Mouse (Mus musculus) lung, postnatal 0 days (tissue): ENCODE measurements around the gene Nsmce1. TPM values are rescaled to one million over a fixed set of nuclear protein-coding genes. Genes with fewer than 3 reads are reported as not detected.

Experiments used
- ATAC-seq: fragments of 200-750 bp; cut with Nextera tagmentation; 2 replicates; pipeline ENCODE4 v1.8.0; 2017; ENCODE audit warnings: moderate library complexity
- DNase-seq: peaks from one replicate; pipeline ENCODE4 v3.0.0-alpha.2; 2016; ENCODE audit warnings: low spot score
- H3K27ac ChIP-seq: fragments of 300-500 bp; sonication (generic); 2 replicates; pipeline ENCODE4 v1.5.1; 2014; ENCODE audit warnings: antibody characterized with exemption, mild to moderate bottlenecking, low read length, mixed read lengths
- H3K27me3 ChIP-seq: fragments of 300-500 bp; sonication (generic); replicated peaks from 2 replicates; pipeline ENCODE4 v1.6.1; 2014; ENCODE audit warnings: low read length, mixed read lengths; ENCODE audit not compliant: insufficient read depth
- H3K36me3 ChIP-seq: fragments of 300-500 bp; sonication (generic); 2 replicates; pipeline ENCODE4 v1.6.1; 2014; ENCODE audit warnings: low read length, mixed read lengths; ENCODE audit not compliant: insufficient read depth
- H3K4me1 ChIP-seq: fragments of 300-500 bp; sonication (generic); 2 replicates; pipeline ENCODE4 v1.6.1; 2014; ENCODE audit warnings: antibody characterized with exemption, low read depth, low read length, mixed read lengths; ENCODE audit not compliant: insufficient read depth
- H3K4me2 ChIP-seq: fragments of 300-500 bp; sonication (generic); replicated peaks from 2 replicates; pipeline ENCODE4 v1.6.1; 2014; ENCODE audit warnings: low read depth, mild to moderate bottlenecking, low read length, moderate library complexity, mixed read lengths
- H3K4me3 ChIP-seq: fragments of 300-500 bp; sonication (generic); 2 replicates; pipeline ENCODE4 v1.5.1; 2014; ENCODE audit warnings: low read depth, low read length
- H3K9ac ChIP-seq: fragments of 300-500 bp; sonication (generic); replicated peaks from 2 replicates; pipeline ENCODE4 v1.6.1; 2014; ENCODE audit warnings: low read depth, mild to moderate bottlenecking
- H3K9me3 ChIP-seq: fragments of 300-500 bp; sonication (generic); 2 replicates; pipeline ENCODE4 v1.6.1; 2016; ENCODE audit warnings: low read length, mixed read lengths
- CTCF ChIP-seq: IDR thresholded peaks from 2 replicates; pipeline ENCODE4 v1.5.1; 2016; ENCODE audit warnings: antibody characterized with exemption, mild to moderate bottlenecking
- EP300 ChIP-seq: IDR thresholded peaks from 2 replicates; pipeline ENCODE4 v1.6.1; 2016; ENCODE audit warnings: antibody characterized with exemption, mild to moderate bottlenecking, control low read depth
- WGBS: fragments of 180-500 bp; shearing (Covaris S2); extraction: QIAGEN DNeasy Blood & Tissue Kit; methylation state at CpG from one replicate; pipeline ENCODE4 v1.1.7; 2014; 5-methylcytosine and 5-hydroxymethylcytosine counted together
- polyA plus RNA-seq: library from polyadenylated mRNA; unstranded; fragments of >200 nt; fragmentation: Nextera tagmentation; extraction: Ambion mirVana; gene quantifications from 2 replicates; pipeline ENCODE4 v1.2.1, GENCODE M21; 2015

Gene Nsmce1
- polyA plus RNA-seq: 94.0 and 94.2 TPM in 2 replicates

- Histone ChIP-seq H3K4me3 (peak within 1 kb of the TSS; percentile 57), H3K9ac (peak within 1 kb of the TSS; percentile 61), H3K27ac (peak within 1 kb of the TSS; percentile 87), H3K4me2 (peak within 1 kb of the TSS; percentile 71), H3K36me3 (no peaks in the 10 kb centered on the region), H3K4me1 (peaks cover 15% of the 10 kb centered on the region), H3K27me3 (no peaks in the 10 kb centered on the region), H3K9me3 (no peaks in the 10 kb centered on the region)
- ATAC-seq (peak; percentile 99), DNase-seq (peak; percentile 98)
- peak; percentile 61 for TF ChIP-seq CTCF
- TF ChIP-seq EP300: 0 out of 2 replicates have a peak, but pooled peaks have one; percentile 53
- under 1% methylated on average over 55 of the region's 56 CpGs for WGBS
Observed at GRCm38 (mm10) chr7:125490947-125491735, at the start of gene Nsmce1. TSS of gene Nsmce1 (minus strand) at chr7:125491596.

DNA sequence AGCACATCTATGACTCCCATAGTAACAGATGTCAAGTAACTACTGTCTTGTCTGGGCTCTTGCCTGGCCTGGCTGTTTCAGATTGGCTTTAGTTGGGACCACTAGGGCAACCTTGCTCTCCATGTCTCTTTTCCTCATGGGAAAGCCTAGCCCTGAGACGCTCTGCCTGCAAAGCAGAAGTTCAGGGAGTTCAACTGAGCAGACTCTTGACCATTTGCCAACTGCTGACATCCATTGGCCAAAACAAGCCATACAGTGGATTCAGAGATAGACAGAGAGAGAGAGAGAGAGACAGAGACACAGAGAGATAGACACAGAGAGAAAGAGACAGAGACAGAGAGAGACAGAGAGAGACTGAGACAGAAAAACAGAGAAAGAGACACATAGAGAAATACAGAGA is 49.6 kb upstream of the Nsmce1 start:
- ATAC-seq (no peak), DNase-seq (no peak)
- Histone ChIP-seq H3K9ac (no peak overlapping the region), H3K4me3 (no peak overlapping the region), H3K27me3 (no peaks in the 10 kb centered on the region), H3K4me2 (no peak overlapping the region), H3K4me1 (no peaks in the 10 kb centered on the region), H3K9me3 (no peaks in the 10 kb centered on the region), H3K27ac (no peak overlapping the region), H3K36me3 (no peaks in the 10 kb centered on the region)
- 50% methylated on average over 1 of the region's 1 CpGs for WGBS
- TF ChIP-seq CTCF (no peak), EP300 (no peak)

- 59% methylated on average over 3 of the region's 3 CpGs for WGBS
Observed at GRCm38 (mm10) chr7:125539351-125539750, 48.0 kb upstream of the Nsmce1 start.

DNA sequence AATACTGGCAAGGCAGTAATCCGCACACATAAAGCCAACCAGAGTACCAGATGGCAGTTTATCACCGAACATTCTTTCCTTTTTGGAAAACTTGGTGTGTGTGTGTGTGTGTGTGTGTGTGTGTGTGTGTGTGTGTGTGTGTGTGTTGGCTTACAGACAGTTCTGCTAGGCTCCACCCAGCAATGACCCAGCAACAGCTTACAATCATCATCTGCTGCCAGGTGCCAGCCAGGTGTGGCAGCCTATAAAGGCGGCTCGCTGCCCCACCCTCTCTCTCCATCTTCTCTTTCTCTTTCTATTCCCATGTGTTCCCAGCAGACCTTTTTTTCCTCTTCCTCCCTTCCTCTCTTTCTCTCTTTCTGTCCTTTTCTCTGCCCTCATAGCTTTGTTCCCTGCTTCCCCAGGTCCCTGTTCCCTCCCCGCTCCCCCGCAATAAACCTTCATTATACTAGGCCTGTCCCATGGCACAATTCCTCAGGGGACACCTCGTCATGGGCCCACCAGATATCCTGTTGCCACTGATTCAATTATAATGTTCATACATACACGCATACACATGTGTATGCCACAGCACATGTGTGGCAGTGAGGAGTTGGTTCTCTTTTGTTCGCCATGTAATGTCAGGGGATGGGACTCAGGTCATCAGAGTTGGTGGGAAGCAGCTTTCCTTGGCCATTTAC is 36.6 kb upstream of the Nsmce1 start:
- WGBS: 87% methylated on average over 9 of the region's 9 CpGs
- Histone ChIP-seq H3K36me3 (no peaks in the 10 kb centered on the region), H3K4me2 (no peak overlapping the region), H3K4me3 (no peak overlapping the region), H3K9me3 (no peaks in the 10 kb centered on the region), H3K9ac (no peak overlapping the region), H3K27me3 (no peaks in the 10 kb centered on the region), H3K4me1 (no peaks in the 10 kb centered on the region), H3K27ac (no peak overlapping the region)
- DNase-seq: no peak
- no peak for ATAC-seq
- TF ChIP-seq EP300 (no peak), CTCF (no peak)

More at GRCm38 (mm10) chr7:125539351-125539750, 48.0 kb upstream of the Nsmce1 start:
- DNase-seq (peak; percentile 62), ATAC-seq (peak; percentile 75)
- H3K9me3 ChIP-seq: no peaks in the 10 kb centered on the region
- no peaks in the 10 kb centered on the region for H3K27me3 ChIP-seq
- H3K36me3 ChIP-seq: no peaks in the 10 kb centered on the region
- H3K4me3 ChIP-seq: no peak overlapping the region
- TF ChIP-seq CTCF (no peak), EP300 (peak; percentile 75)
- H3K4me2 ChIP-seq: no peak overlapping the region
- H3K4me1 ChIP-seq: no peaks in the 10 kb centered on the region
- H3K9ac ChIP-seq: no peak overlapping the region
- no peak overlapping the region for H3K27ac ChIP-seq

DNA sequence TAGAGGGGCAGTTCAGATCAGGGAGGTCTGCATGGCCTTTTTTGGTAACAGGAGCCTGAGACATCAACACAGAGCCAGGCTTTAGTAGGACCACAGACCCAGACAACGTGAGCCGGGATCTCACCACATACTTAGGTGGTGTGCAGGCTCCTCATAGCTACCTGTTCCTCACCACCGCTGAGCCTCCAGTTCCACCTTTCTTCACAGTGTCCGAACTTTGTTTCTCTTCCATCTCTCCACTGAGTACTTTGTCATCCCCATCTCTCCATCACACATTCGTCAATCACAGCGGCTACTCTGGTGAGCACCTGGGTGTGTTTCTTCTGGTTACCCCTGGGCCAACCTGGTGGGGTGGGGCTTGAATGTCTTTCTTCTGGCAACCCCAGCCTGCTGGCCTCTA is 35.8 kb upstream of the Nsmce1 start:
- WGBS: 79% methylated on average over 6 of the region's 6 CpGs
- Histone ChIP-seq H3K36me3 (no peaks in the 10 kb centered on the region), H3K27me3 (no peaks in the 10 kb centered on the region), H3K27ac (no peak overlapping the region), H3K4me2 (no peak overlapping the region), H3K4me3 (no peak overlapping the region), H3K9me3 (no peaks in the 10 kb centered on the region), H3K4me1 (no peaks in the 10 kb centered on the region), H3K9ac (no peak overlapping the region)
- ATAC-seq: no peak
- DNase-seq: no peak
- TF ChIP-seq CTCF (no peak), EP300 (no peak)

GRCm38 (mm10) chr7:125523051-125523450 is 31.7 kb upstream of the Nsmce1 start:
- H3K36me3 ChIP-seq: no peaks in the 10 kb centered on the region
- no peak overlapping the region for H3K4me3 ChIP-seq
- no peaks in the 10 kb centered on the region for H3K4me1 ChIP-seq
- no peaks in the 10 kb centered on the region for H3K27me3 ChIP-seq
- ATAC-seq (no peak), DNase-seq (no peak)
- no peak overlapping the region for H3K27ac ChIP-seq
- 51% methylated on average over 3 of the region's 3 CpGs for WGBS
- H3K9me3 ChIP-seq: no peaks in the 10 kb centered on the region
- TF ChIP-seq EP300: no peak
- no peak for TF ChIP-seq CTCF
- no peak overlapping the region for H3K4me2 ChIP-seq
- no peak overlapping the region for H3K9ac ChIP-seq
